Mouse (Mus musculus) lung, adult 2 months (tissue): ENCODE results near the gene Lcp2.

Source experiments
- CTCF ChIP-seq: fragments of 200-500 bp; IDR thresholded peaks from 2 replicates; pipeline ENCODE4 v1.5.1; 2011; ENCODE audit warnings: mild to moderate bottlenecking, low read length, control low read depth; ENCODE audit not compliant: insufficient read depth
- POLR2A ChIP-seq: fragments of 200-500 bp; IDR thresholded peaks from 2 replicates; pipeline ENCODE4 v1.6.1; 2011; ENCODE audit warnings: low read depth, mild to moderate bottlenecking, control low read depth, low read length, borderline replicate concordance; ENCODE audit errors: extremely low read depth

GRCm38 (mm10) chr11:34072309-34072708, 25.6 kb downstream of the Lcp2 start:
- no peak for TF ChIP-seq POLR2A
- no peak for TF ChIP-seq CTCF
